Mouse (Mus musculus) heart, embryonic 13.5 days (tissue): Measurements from ENCODE around the gene Tmem158. TPM values are rescaled to one million over a fixed set of nuclear protein-coding genes. Genes with fewer than 3 reads are reported as not detected.
A peak's percentile ranks its signal among the peaks of the same experiment; 100 is the strongest.

Experiments
- ATAC-seq: fragments of 200-750 bp; cut with Nextera tagmentation; 2 replicates; pipeline ENCODE4 v1.8.0; 2017; ENCODE audit warnings: moderate TSS enrichment; ENCODE audit not compliant: insufficient number of reproducible peaks, low FRiP score, low TSS enrichment; ENCODE audit errors: extremely low read depth
- H3K27ac ChIP-seq: fragments of 300-500 bp; sonication (generic); replicated peaks from 2 replicates; pipeline ENCODE4 v1.5.1; 2015; ENCODE audit warnings: moderate library complexity, mild to moderate bottlenecking, inconsistent platforms
- H3K27me3 ChIP-seq: fragments of 300-500 bp; sonication (generic); replicated peaks from 2 replicates; pipeline ENCODE4 v1.6.1; 2015; ENCODE audit warnings: mild to moderate bottlenecking, inconsistent platforms
- H3K36me3 ChIP-seq: fragments of 300-500 bp; sonication (generic); 2 replicates; pipeline ENCODE4 v1.6.1; 2015; ENCODE audit warnings: mild to moderate bottlenecking, inconsistent platforms
- H3K4me1 ChIP-seq: fragments of 300-500 bp; sonication (generic); 2 replicates; pipeline ENCODE4 v1.6.1; 2015; ENCODE audit warnings: inconsistent platforms
- H3K4me2 ChIP-seq: fragments of 300-500 bp; sonication (generic); 2 replicates; pipeline ENCODE4 v1.6.1; 2015; ENCODE audit warnings: inconsistent platforms, mild to moderate bottlenecking, moderate library complexity
- H3K4me3 ChIP-seq: fragments of 300-500 bp; sonication (generic); 2 replicates; pipeline ENCODE4 v1.5.1; 2015; ENCODE audit warnings: moderate library complexity, mild to moderate bottlenecking, inconsistent platforms
- H3K9ac ChIP-seq: fragments of 300-500 bp; sonication (generic); 2 replicates; pipeline ENCODE4 v1.6.1; 2015; ENCODE audit warnings: inconsistent platforms, mild to moderate bottlenecking, moderate library complexity
- H3K9me3 ChIP-seq: fragments of 300-500 bp; sonication (generic); 2 replicates; pipeline ENCODE4 v1.6.1; 2016; ENCODE audit warnings: inconsistent platforms
- WGBS: fragments of 180-500 bp; shearing (Covaris S2); methylation state at CpG from one replicate; pipeline ENCODE4 v1.1.7; 2015; ENCODE audit warnings: mixed read lengths; 5-methylcytosine and 5-hydroxymethylcytosine counted together
- polyA plus RNA-seq: library from polyadenylated mRNA; unstranded; fragments of >200 nt; fragmentation: Nextera tagmentation; extraction: Ambion mirVana; gene quantifications from 2 replicates; pipeline ENCODE4 v1.2.1, GENCODE M21; 2015

The Tmem158 gene
- polyA plus RNA-seq, 1 experiment from 2014 or later: 6.5 TPM

GRCm38 (mm10) chr9:123224863-123225431 lies 35.6 kb downstream of the Tmem158 start:
- no peak overlapping the region for H3K27ac ChIP-seq
- WGBS: 36% methylated on average over 2 of the region's 2 CpGs
- H3K4me2 ChIP-seq: no peak overlapping the region
- no peak overlapping the region for H3K9ac ChIP-seq
- no peak overlapping the region for H3K4me3 ChIP-seq
- no peaks in the 10 kb centered on the region for H3K9me3 ChIP-seq
- no peak for ATAC-seq
- no peaks in the 10 kb centered on the region for H3K27me3 ChIP-seq
- peaks cover 2% of the 10 kb centered on the region; the same call in 1 of the 2 replicates for H3K4me1 ChIP-seq
- no peaks in the 10 kb centered on the region for H3K36me3 ChIP-seq

GRCm38 (mm10) chr9:123219826-123220225 lies 40.7 kb downstream of the Tmem158 start:
- Histone ChIP-seq H3K36me3 (no peaks in the 10 kb centered on the region), H3K27me3 (peaks cover 22% of the 10 kb centered on the region), H3K9ac (peak overlapping the region; percentile 11; the same call in 1 of the 2 replicates), H3K4me2 (peak overlapping the region; percentile 36), H3K4me3 (no peak overlapping the region), H3K4me1 (peaks cover 20% of the 10 kb centered on the region), H3K9me3 (no peaks in the 10 kb centered on the region), H3K27ac (peak overlapping the region; percentile 65)
- ATAC-seq: no peak
- WGBS: 11% methylated on average over 5 of the region's 5 CpGs

- Histone ChIP-seq H3K27me3 (peaks cover 42% of the 10 kb centered on the region), H3K9me3 (no peaks in the 10 kb centered on the region), H3K27ac (no peak within 1 kb of the TSS), H3K4me1 (peaks cover 20% of the 10 kb centered on the region), H3K4me2 (peak within 1 kb of the TSS; percentile 71), H3K9ac (peak within 1 kb of the TSS; percentile 69), H3K36me3 (no peaks in the 10 kb centered on the region), H3K4me3 (peak within 1 kb of the TSS; percentile 44)
- 7% methylated on average over 43 of the region's 45 CpGs for WGBS
- no peak for ATAC-seq
Measured at GRCm38 (mm10) chr9:123215621-123216440, 44.7 kb downstream of the Tmem158 start, which contains the start of gene Cdcp1. TSS of gene Cdcp1 (minus strand) at chr9:123216038.

- Histone ChIP-seq H3K36me3 (no peaks in the 10 kb centered on the region), H3K27ac (no peak overlapping the region), H3K9ac (no peak overlapping the region), H3K4me1 (peaks cover 8% of the 10 kb centered on the region), H3K9me3 (no peaks in the 10 kb centered on the region), H3K4me2 (no peak overlapping the region), H3K27me3 (peaks cover 42% of the 10 kb centered on the region), H3K4me3 (no peak overlapping the region)
- WGBS: 69% methylated on average over 9 of the region's 9 CpGs
- no peak for ATAC-seq
Measured at GRCm38 (mm10) chr9:123213371-123213770, 47.2 kb downstream of the Tmem158 start.

Other genes starting within 250 kb of the Tmem158 start
- 17.9 and 21.4 TPM in 2 replicates for gene Tmem42, start 239.4 kb downstream of the Tmem158 start, polyA plus RNA-seq
- 0.27 and 0.57 TPM in 2 replicates for gene Tgm4, start 226.0 kb downstream of the Tmem158 start, polyA plus RNA-seq
- gene Zdhhc3, start 147.6 kb downstream of the Tmem158 start, polyA plus RNA-seq: 48.2 and 49.1 TPM in 2 replicates
- 74.0 and 82.5 TPM in 2 replicates for gene Exosc7, start 147.5 kb downstream of the Tmem158 start, polyA plus RNA-seq
- gene Clec3b, start 109.8 kb downstream of the Tmem158 start, polyA plus RNA-seq: 0.20 TPM in 1 of 2 replicates, not detected in the other
- gene Cdcp1, start 44.7 kb downstream of the Tmem158 start, polyA plus RNA-seq: 0.32 and 0.51 TPM in 2 replicates
- 752 and 789 TPM in 2 replicates for gene Lars2, start 106.2 kb upstream of the Tmem158 start, polyA plus RNA-seq
- 34.6 and 36.1 TPM in 2 replicates for gene Limd1, start 217.9 kb upstream of the Tmem158 start, polyA plus RNA-seq